Mouse (Mus musculus): ENCODE results near the gene Slc39a7. TPM values are rescaled to one million over a fixed set of nuclear protein-coding genes. Genes with fewer than 3 reads are reported as not detected.

Gene Slc39a7
- polyA plus RNA-seq, 1 experiment = 57.2 TPM

- H3K4me3 ChIP-seq (ENCODE audit: low read depth, low read length) = no peak overlapping the region
- no peaks in the 10 kb centered on the region for H3K27me3 ChIP-seq (ENCODE audit: control insufficient read depth, insufficient read depth, low read length, poor library complexity, severe bottlenecking)
- no peaks in the 10 kb centered on the region for H3K9me3 ChIP-seq (replicated peaks; ENCODE audit: control insufficient read depth, insufficient read depth, low read length, poor library complexity, severe bottlenecking)
- TF ChIP-seq POLR2A (IDR thresholded peaks at IDR 0.05; ENCODE audit: insufficient read depth, low read length) = no peak
- TF ChIP-seq EP300 (IDR thresholded peaks at IDR 0.05; ENCODE audit: insufficient read depth, low read depth, low read length) = no peak
- no peak for TF ChIP-seq CTCF (IDR thresholded peaks at IDR 0.05; ENCODE audit: low read depth, low read length)
- peaks cover 21% of the 10 kb centered on the region for H3K36me3 ChIP-seq (ENCODE audit: control insufficient read depth, insufficient read depth, low read length, poor library complexity, severe bottlenecking)
- H3K4me1 ChIP-seq (ENCODE audit: control insufficient read depth, insufficient read depth, low read length) = peaks cover 8% of the 10 kb centered on the region
- H3K9ac ChIP-seq (ENCODE audit: low read depth, poor library complexity, severe bottlenecking) = no peak overlapping the region
- H3K27ac ChIP-seq (ENCODE audit: insufficient read depth, low read length) = no peak overlapping the region
Observed at GRCm38 (mm10) chr17:34029150-34029889, 2.2 kb downstream of the Slc39a7 start.

- Histone ChIP-seq H3K4me1 (ENCODE audit: control insufficient read depth, insufficient read depth, low read length) (peaks cover 8% of the 10 kb centered on the region), H3K4me3 (ENCODE audit: low read depth, low read length) (no peak overlapping the region), H3K36me3 (ENCODE audit: control insufficient read depth, insufficient read depth, low read length, poor library complexity, severe bottlenecking) (peaks cover 20% of the 10 kb centered on the region), H3K27ac (ENCODE audit: insufficient read depth, low read length) (no peak overlapping the region), H3K9me3 (replicated peaks; ENCODE audit: control insufficient read depth, insufficient read depth, low read length, poor library complexity, severe bottlenecking) (no peaks in the 10 kb centered on the region), H3K27me3 (ENCODE audit: control insufficient read depth, insufficient read depth, low read length, poor library complexity, severe bottlenecking) (no peaks in the 10 kb centered on the region), H3K9ac (ENCODE audit: low read depth, poor library complexity, severe bottlenecking) (no peak overlapping the region)
- no peak for TF ChIP-seq POLR2A (IDR thresholded peaks at IDR 0.05; ENCODE audit: insufficient read depth, low read length)
- no peak for TF ChIP-seq CTCF (IDR thresholded peaks at IDR 0.05; ENCODE audit: low read depth, low read length)
- TF ChIP-seq EP300 (IDR thresholded peaks at IDR 0.05; ENCODE audit: insufficient read depth, low read depth, low read length) = no peak
Observed at GRCm38 (mm10) chr17:34028501-34029149, 2.9 kb downstream of the Slc39a7 start.

- Histone ChIP-seq H3K27me3 (ENCODE audit: control insufficient read depth, insufficient read depth, low read length, poor library complexity, severe bottlenecking) (no peaks in the 10 kb centered on the region), H3K27ac (ENCODE audit: insufficient read depth, low read length) (no peak within 1 kb of the TSS), H3K4me3 (ENCODE audit: low read depth, low read length) (peak within 1 kb of the TSS; percentile 86), H3K9me3 (replicated peaks; ENCODE audit: control insufficient read depth, insufficient read depth, low read length, poor library complexity, severe bottlenecking) (no peaks in the 10 kb centered on the region), H3K36me3 (ENCODE audit: control insufficient read depth, insufficient read depth, low read length, poor library complexity, severe bottlenecking) (peaks cover 20% of the 10 kb centered on the region), H3K4me1 (ENCODE audit: control insufficient read depth, insufficient read depth, low read length) (peaks cover 8% of the 10 kb centered on the region), H3K9ac (ENCODE audit: low read depth, poor library complexity, severe bottlenecking) (peak within 1 kb of the TSS; percentile 48)
- no peak for TF ChIP-seq EP300 (IDR thresholded peaks at IDR 0.05; ENCODE audit: insufficient read depth, low read depth, low read length)
Observed at GRCm38 (mm10) chr17:34027656-34028223, 3.7 kb downstream of the Slc39a7 start, which contains the start of gene H2-Ke6. Gene H2-Ke6, minus strand, starts transcription at chr17:34028060.

GRCm38 (mm10) chr17:34026917-34027655 lies 4.4 kb downstream of the Slc39a7 start:
- no peaks in the 10 kb centered on the region for H3K9me3 ChIP-seq (replicated peaks; ENCODE audit: control insufficient read depth, insufficient read depth, low read length, poor library complexity, severe bottlenecking)
- peaks cover 8% of the 10 kb centered on the region for H3K4me1 ChIP-seq (ENCODE audit: control insufficient read depth, insufficient read depth, low read length)
- H3K36me3 ChIP-seq (ENCODE audit: control insufficient read depth, insufficient read depth, low read length, poor library complexity, severe bottlenecking) = peaks cover 20% of the 10 kb centered on the region
- H3K4me3 ChIP-seq (ENCODE audit: low read depth, low read length) = peak overlapping the region; percentile 86
- no peaks in the 10 kb centered on the region for H3K27me3 ChIP-seq (ENCODE audit: control insufficient read depth, insufficient read depth, low read length, poor library complexity, severe bottlenecking)
- TF ChIP-seq CTCF (IDR thresholded peaks at IDR 0.05; ENCODE audit: low read depth, low read length) = no peak
- TF ChIP-seq EP300 (IDR thresholded peaks at IDR 0.05; ENCODE audit: insufficient read depth, low read depth, low read length) = no peak
- no peak for TF ChIP-seq POLR2A (IDR thresholded peaks at IDR 0.05; ENCODE audit: insufficient read depth, low read length)
- no peak overlapping the region for H3K27ac ChIP-seq (ENCODE audit: insufficient read depth, low read length)
- peak overlapping the region; percentile 48 for H3K9ac ChIP-seq (ENCODE audit: low read depth, poor library complexity, severe bottlenecking)

- Histone ChIP-seq H3K9ac (ENCODE audit: low read depth, poor library complexity, severe bottlenecking) (no peak overlapping the region), H3K4me1 (ENCODE audit: control insufficient read depth, insufficient read depth, low read length) (peaks cover 8% of the 10 kb centered on the region), H3K4me3 (ENCODE audit: low read depth, low read length) (no peak overlapping the region), H3K36me3 (ENCODE audit: control insufficient read depth, insufficient read depth, low read length, poor library complexity, severe bottlenecking) (peaks cover 20% of the 10 kb centered on the region), H3K27ac (ENCODE audit: insufficient read depth, low read length) (no peak overlapping the region), H3K9me3 (replicated peaks; ENCODE audit: control insufficient read depth, insufficient read depth, low read length, poor library complexity, severe bottlenecking) (no peaks in the 10 kb centered on the region), H3K27me3 (ENCODE audit: control insufficient read depth, insufficient read depth, low read length, poor library complexity, severe bottlenecking) (no peaks in the 10 kb centered on the region)
- TF ChIP-seq EP300 (IDR thresholded peaks at IDR 0.05; ENCODE audit: insufficient read depth, low read depth, low read length) = no peak
- no peak for TF ChIP-seq CTCF (IDR thresholded peaks at IDR 0.05; ENCODE audit: low read depth, low read length)
- no peak for TF ChIP-seq POLR2A (IDR thresholded peaks at IDR 0.05; ENCODE audit: insufficient read depth, low read length)
Observed at GRCm38 (mm10) chr17:34026221-34026620, 5.3 kb downstream of the Slc39a7 start.
